Mouse (Mus musculus): ENCODE results near the gene Map6d1.

Map6d1 gene

DNA sequence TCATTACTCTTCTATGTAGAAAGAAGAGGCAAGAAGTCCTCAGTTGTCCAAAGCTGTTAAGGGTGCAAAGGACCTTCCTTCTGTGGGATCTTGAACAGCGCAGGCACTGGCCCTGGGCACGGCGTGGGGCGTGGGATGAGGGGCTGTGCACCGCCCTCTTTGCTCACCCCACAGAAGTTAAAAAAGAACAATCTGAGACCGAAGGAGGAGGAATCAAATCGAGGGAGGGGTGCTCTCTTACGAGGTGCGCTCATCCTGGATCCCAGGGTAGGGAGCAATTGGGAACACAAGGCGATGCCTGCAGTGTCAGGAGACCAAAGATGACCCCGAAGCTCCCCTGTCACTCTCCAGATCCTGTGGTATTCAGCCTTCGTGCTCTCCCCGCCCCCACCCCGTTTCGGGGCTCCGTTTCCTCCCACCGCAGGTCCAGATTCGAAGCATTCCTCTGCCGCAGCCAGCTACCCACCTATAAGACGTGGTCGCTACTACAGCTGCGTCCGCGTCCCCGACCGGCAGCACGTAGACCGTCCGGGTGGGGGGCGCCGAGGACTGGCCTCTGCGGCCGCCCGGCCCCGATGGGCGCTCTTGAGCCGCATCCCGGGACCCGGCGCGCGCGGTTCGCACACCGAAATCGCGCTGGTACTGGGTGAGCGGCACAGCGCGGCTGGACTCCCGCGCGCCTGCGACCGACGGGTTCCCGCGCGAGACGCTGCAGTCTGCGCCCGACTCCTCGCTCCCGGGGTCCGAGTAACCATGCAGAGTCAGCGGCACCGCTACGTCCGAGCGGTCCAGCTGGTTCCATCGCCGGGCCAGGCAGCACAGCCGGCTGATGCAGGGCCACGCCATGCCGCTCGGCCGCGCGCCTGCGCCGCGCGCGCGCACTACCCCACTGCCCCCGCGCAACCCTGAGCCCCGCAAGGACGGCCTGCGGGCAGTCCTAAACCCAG, at the start of gene Map6d1:
Gene Map6d1, minus strand, starts transcription at position 891 of the 947 bp plus-strand sequence.
- peak; percentile 3 for DNase-seq

DNA sequence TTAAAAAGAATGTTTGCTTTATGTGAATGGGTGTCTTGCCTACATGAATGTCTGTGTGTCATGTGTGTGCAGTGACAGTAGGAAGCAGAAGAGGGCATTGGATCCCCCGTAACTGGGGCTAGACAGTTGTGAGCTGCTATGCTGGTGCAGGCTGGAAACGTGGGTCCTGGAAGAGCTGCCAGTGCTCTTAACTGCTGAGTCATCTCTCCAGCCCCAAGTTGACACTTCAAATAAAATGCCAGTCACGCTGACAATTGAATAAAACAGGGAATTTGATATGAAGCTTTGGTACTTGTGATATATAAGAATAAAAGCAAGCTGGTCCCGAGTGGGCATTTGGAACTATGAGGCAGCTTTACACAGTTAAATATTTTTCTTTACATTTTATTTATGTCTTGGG, 39.1 kb upstream of the Map6d1 start:
- no peak for DNase-seq

DNA sequence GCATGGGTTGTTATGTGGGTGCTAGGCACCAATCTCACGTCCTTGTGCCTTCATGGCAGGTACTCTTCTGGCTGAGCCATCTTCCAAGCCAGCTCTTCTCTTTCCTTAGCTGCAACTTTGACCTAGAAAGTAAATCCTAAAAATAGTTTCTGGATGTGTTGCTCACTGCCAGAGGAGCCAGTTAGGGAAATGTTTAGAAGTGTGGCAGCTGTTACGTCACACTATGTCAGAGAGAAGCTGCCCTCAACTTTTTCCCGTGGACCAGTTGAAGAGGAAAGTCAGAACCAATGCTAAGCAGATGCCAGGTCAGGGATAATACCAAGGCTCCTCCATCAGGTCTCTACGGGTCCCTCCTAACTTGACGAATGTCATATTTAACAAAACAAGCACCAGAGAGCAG, 38.2 kb upstream of the Map6d1 start:
- DNase-seq: no peak

GRCm38 (mm10) chr16:20272994-20273393, 31.8 kb upstream of the Map6d1 start:
- no peak for DNase-seq

DNA sequence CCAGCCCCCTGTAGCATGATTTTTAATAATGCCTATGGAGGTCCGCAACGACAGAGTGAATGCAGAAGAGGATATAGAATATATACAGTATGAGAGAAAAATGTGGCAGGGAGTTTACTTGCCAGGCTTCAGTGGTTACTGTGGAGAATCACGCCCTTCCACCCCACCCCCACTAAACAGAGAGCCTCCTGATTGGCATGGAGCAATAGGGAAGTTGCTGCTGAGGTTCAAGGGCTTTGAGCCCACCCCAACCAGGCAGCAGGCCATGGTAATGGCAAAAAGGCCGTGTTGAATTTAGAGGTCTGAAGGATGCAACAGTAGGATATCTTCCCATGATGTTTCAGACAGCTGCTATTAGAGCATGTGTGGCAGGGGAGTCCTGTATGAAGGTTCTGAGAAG, 30.2 kb upstream of the Map6d1 start:
- no peak for DNase-seq

- no peak for DNase-seq
Observed at GRCm38 (mm10) chr16:20265089-20265488, 23.9 kb upstream of the Map6d1 start.

DNA sequence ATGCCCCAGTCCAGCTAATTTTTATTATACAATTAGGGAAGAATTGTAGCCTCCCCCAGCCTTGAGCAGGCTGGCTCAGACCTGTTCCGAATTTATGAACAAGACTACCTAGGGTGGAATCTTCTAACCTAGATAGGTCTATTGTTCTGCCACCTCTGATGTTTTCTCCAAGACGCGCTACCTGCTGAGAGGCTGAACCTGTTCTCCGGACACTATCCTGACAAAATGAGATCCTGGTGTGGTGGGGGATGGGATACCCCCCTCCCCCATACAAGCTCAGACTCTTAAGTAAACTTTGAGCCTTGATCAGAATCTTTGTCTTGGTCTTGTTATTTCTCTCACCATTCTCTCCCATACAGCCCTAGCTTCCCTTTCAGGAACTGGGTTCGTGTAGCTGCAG, 16.8 kb upstream of the Map6d1 start:
- no peak for DNase-seq

DNA sequence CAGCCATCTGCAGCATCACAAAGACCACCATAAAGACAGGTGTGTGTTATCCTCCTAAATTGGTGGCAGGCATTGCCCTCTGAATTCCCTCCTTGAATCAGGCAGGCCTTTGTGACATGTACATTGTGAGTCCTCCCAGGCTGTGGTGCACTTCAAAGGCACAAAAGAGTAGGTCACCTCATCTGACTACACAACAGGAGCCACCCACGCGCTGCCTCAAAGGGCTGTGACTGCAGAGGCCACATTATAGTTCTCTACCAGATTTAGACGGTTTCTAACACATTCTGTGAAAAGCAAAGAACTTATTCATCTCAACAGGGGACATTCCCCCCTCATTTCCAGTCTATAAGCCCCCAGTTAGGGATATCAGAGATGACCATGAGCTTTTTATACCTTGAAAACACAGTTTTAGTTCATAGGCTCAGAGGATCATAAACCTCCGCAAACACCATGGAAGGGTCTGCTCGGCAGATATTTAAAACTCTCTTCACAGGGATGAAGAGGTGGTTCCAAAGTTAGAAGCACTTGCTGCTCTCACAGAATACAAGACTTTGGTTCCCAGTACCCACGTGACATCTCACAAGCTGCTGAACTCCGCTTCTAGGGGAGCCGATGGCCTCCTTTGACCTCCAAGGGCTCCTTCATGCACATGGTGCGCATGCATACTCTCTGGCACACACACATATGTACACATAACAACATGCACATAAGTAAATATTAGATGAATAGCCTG, 7.5 kb upstream of the Map6d1 start:
- DNase-seq: no peak

- no peak for DNase-seq
Observed at GRCm38 (mm10) chr16:20247103-20247502, 5.9 kb upstream of the Map6d1 start.

DNA sequence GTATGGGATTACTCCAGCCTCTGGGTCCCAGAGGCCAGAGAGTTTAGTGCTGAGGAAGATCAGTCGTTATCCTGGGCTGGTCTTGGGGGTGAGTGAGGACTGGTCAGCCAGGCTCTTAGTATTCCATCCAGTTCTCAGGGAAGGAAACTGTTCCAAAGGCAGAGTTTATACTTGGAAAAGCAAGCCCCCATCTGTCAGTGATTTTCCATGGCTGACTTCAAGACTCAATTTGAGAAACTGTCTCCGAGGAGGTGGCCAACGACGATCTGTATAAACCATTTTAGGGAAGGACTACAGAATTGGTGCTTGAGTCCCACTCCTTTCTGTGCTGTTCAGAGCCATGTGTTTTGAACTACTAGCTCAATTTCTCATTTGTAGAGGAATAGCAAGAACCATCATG, 2.5 kb downstream of the Map6d1 start:
- DNase-seq: no peak

GRCm38 (mm10) chr16:20237426-20237825, 3.7 kb downstream of the Map6d1 start:
- no peak for DNase-seq

DNA sequence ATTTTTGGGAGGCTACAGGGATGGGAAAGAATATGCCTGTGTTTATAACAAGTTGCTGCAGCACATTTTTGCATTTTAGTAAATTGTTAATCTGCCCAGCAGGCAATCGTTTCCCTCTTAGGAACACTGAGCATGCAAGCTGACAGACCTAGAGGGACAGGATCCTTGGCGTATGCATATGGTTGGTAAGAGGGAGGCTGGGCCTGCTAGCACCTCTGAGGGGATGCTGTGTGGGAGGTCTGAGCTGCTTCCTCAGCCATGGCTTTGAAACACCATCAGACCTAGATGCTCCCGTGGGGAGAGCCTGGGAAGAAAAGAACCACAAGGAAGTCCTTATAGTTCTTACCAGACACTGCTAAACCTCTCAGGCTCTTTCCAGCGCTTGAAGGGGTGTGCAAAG, 6.8 kb downstream of the Map6d1 start:
- DNase-seq: no peak

DNA sequence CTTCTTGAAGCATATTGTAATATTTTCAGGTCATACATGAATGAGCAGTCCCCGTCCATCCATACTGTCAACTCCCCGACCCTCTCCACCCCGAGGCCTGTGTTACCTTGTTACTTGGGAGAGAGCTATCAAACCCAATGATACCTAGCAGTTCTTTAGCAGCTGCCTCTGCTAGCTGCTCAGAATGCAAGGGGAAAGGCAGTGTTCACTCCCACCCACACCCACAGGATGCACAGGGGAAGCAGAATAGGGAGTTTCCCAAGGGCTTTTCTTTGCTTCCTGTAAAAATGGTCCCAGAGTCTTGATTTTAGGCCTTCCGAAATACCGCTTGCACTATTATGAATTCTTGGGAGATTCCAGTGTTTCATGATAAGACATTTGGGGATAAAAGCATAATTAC, 13.0 kb downstream of the Map6d1 start:
- DNase-seq: no peak

DNA sequence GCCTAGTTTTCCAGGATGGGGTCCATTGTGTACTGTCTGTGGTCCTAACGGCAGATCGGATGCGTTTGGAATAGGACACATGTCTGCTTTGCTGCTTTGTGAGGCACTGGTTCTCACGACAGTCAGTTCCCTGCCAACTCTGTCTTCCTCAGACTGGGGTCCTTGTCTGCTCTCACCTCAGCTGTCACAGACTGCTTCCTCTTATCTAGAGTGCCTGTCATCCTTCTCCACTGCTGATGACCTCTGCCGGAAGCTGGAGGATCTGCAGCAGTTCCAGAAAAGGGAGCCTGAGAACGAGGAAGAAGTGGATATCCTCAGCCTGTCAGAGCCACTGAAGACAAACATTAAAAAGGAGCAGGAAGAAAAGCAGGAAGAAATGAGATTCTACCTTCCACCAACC, 13.7 kb downstream of the Map6d1 start:
- DNase-seq: no peak

DNA sequence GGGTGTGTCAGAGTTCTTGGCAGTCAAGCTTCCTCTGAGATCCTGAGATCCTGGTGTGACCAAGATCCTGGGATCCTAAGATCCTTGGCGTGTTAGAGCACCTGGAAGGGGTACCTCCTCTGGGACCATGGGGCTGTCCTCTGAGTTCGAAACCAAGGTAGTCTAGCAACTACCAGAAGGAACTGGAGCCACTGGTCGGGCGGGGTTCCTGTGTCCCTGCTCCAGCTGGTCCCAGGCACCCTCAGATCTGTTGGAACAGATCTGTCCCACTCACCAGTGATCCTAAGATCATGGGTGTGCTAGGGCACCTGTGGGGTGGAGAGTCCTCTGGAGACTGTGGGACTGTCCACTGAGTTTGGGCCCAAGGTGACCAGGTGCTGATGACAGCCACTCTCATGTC, 14.5 kb downstream of the Map6d1 start:
- DNase-seq: no peak

- no peak for DNase-seq
Observed at GRCm38 (mm10) chr16:20222726-20223125, 18.4 kb downstream of the Map6d1 start.

- peak; percentile 66 for DNase-seq
Observed at GRCm38 (mm10) chr16:20213591-20214226, 27.4 kb downstream of the Map6d1 start.

DNA sequence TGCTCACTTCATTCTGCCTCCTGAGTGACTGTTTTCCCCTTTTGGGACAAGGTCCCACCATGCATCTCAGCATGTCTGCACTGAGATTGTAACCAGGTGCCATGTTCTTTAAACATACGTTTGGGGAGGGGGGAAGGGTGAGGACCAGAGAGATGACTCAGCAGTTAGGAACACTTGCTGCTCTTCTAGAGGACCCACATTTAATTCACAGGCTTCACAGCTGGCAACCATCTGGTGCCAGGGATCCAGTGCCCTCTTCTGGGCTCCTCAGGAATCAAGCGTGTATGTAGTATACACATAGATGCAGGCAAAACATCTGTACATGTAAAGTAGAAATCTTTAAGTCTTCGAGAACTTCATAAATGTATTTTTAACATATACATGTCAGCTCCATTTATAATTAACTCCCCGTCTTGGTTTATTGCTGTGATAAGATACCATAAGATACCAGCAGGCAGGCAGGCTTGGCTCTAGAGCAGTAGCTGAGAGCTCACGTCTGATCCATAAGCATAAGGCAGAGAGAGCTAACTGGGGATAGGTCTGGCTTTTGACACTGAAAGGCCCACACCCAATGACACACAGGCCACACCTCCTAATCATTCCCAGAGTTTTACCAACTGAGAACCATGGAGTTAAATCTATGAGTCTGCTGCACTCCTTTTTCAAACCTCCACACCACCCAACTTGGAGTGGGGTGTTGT, 41.5 kb downstream of the Map6d1 start:
- no peak for DNase-seq

- DNase-seq: no peak
Observed at GRCm38 (mm10) chr16:20196962-20197361, 44.2 kb downstream of the Map6d1 start.

DNA sequence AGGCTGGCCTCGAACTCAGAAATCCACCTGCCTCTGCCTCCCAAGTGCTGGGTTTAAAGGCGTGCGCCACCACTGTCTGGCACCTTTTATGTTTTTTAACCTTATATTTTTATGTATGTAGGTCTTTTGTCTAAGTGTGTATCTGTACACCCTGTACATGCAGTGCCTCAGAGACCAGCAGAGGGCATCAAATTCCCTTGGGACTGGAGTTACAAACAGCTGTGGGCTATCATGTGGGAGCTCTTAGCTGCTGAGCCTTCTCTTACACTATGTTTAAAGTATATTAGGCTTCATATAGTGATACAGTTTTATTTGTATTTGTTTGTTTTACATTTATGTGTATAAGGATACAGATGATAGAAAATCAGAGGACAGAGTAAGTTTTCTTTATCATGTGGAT, 45.6 kb downstream of the Map6d1 start:
- DNase-seq: peak; percentile 51

GRCm38 (mm10) chr16:20192043-20192442, 49.1 kb downstream of the Map6d1 start:
- no peak for DNase-seq

DNA sequence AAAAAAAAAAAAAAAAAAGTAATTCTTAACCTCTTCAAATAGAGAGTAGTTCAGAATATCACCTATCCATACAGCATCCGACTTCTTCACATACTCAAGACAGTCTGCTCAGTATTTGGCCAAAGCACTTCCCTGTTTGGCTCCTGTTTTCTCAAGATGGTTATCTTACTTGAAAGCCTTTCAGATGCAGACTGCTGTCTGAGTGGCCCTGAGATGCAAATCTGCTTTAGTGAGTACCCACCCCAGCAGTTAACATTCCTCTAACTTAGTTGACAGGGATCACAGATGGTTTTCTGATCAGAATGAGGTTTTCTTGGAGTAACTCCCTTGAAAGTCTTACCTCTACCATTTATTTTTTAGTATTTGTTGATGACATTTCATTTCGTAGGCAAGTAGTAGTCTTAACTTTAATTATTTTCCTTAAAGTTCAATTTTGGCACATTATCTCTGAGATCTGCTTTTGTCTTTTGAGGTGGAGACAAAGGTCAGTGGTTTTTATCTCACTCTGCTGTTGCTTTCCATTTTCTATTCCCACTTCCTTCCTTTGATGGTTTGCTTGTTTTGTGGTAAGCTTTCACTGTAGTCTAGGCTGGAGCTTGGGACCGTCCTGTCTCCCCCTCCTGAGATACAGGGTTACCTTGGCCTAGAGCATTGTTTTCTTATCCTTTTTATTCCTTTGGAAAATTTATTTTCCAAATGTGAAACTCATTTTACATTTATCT, 49.8 kb downstream of the Map6d1 start:
- DNase-seq: no peak
